In the genomic region with DNA sequence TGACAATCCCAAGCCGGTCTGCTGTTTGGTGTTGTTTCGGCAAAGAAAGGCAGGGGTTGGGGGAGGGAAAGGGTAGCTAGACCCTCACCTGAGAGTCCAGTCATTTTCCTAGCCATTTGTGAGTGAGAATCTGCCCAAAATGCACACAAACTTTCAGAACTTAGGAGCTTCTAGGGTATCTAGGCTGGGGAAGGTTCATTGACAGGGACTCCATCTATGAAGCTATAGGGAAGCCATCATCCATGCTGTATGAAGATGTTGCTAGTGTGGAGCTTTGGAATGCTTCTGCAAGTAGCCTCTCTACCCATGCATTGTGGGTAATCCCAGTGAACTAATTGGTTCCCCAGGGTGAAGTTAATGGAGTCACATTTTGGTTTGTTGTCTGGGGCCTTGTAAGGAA, we compare ENCODE assay signal across 18 mouse cellular contexts.
"Had no signal": no experiment of that assay in that cellular context is flagged by ENCODE, and none has a peak within 500 bp of the region (broad histone marks: within the 10 kb centered on the region; RNA-seq: fewer than 3 reads in every experiment).

No protein-coding gene starts in this region.

- H3K27me3 ChIP-seq: liver, embryonic 15.5 days; megakaryocyte, embryonic 14.5 days; midbrain, embryonic 12.5 days; midbrain, embryonic 15.5 days; neural tube, embryonic 13.5 days; stomach, embryonic 15.5 days had no signal

- DNase-seq: liver, postnatal 0 days; lung, adult 2 months; lung, postnatal 14 days; lung, postnatal 36 days; right cerebral cortex, postnatal 14 days; thymus, adult 2 months; thymus, postnatal 25 days; thymus, postnatal 4 days had no signal

- H3K36me3 ChIP-seq: liver, embryonic 15.5 days; lung, embryonic 15.5 days; midbrain, embryonic 12.5 days; midbrain, embryonic 15.5 days; neural tube, embryonic 13.5 days; stomach, embryonic 15.5 days had no signal

- H3K27ac ChIP-seq: liver, embryonic 15.5 days; lung, embryonic 15.5 days; macrophage; midbrain, embryonic 12.5 days; midbrain, embryonic 15.5 days; neural tube, embryonic 13.5 days; stomach, embryonic 15.5 days; stomach, postnatal 0 days had no signal

- H3K4me2 ChIP-seq: liver, embryonic 15.5 days; lung, embryonic 15.5 days; midbrain, embryonic 12.5 days; midbrain, embryonic 15.5 days; neural tube, embryonic 13.5 days; stomach, embryonic 15.5 days had no signal

- ATAC-seq: liver, postnatal 0 days; lung, postnatal 0 days; midbrain, embryonic 15.5 days had no signal

- H3K4me1 ChIP-seq: liver, embryonic 15.5 days; lung, embryonic 15.5 days; megakaryocyte, embryonic 14.5 days; midbrain, embryonic 12.5 days; midbrain, embryonic 15.5 days; stomach, embryonic 15.5 days had no signal

- H3K4me3 ChIP-seq: liver, embryonic 15.5 days; lung, embryonic 15.5 days; megakaryocyte, embryonic 14.5 days; midbrain, embryonic 12.5 days; midbrain, embryonic 15.5 days; neural tube, embryonic 13.5 days; stomach, embryonic 15.5 days had no signal

- H3K9me3 ChIP-seq: liver, embryonic 15.5 days; lung, embryonic 15.5 days; midbrain, embryonic 12.5 days; midbrain, embryonic 15.5 days; neural tube, embryonic 13.5 days; stomach, embryonic 15.5 days had no signal

- H3K9ac ChIP-seq: liver, embryonic 15.5 days; liver, postnatal 0 days; lung, embryonic 15.5 days; midbrain, embryonic 12.5 days; midbrain, embryonic 15.5 days; neural tube, embryonic 13.5 days; stomach, embryonic 15.5 days had no signal
